Mouse (Mus musculus): ENCODE measurements around the gene Zfp449. TPM values are rescaled to one million over a fixed set of nuclear protein-coding genes. Genes with fewer than 3 reads are reported as not detected.
"Not testable (repeated sequence)": the region's sequence is repeated elsewhere in the genome, so short reads cannot be mapped to it uniquely, and the experiment has no call there.

The Zfp449 gene
- polyA plus RNA-seq, 1 experiment from 2014 or later: 7.2 TPM

DNA sequence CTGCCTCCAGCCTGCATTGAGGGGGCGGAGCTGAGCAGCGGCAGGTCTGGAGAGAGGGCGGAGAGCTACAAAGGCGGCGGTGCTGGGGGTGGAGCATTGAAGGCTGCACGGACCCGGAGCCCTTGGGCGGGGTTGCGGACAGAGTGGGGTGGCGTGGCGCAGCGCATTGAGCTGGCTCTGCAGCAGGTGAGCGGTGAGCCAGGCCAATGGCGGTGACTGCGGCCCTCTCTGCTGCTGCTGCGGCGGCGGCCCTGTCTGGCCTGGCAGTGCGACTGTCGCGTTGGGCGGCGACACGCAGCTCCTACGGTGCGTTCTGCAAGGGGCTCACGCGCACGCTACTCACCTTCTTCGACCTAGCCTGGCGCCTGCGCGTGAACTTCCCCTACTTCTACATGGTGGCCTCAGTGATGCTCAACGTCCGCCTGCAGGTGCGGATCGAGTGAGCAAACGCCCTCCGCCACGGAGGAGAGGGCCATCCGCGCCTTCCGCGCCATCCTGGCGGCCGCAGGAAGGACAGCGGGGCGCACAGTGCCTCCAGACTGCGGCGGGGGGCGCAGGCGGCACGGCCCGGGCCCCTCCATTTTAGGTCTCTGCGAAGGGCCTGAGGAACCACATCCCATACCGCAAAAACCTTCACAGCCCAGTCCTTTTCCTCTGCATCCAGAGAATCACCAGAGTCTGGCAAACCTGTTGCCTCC, 28.4 kb downstream of the Zfp449 start, which contains the start of gene Smim10l2a:
Smim10l2a (plus strand) TSS at position 156 of the 698 bp plus-strand sequence.
- H3K36me3 ChIP-seq (ENCODE audit: control insufficient read depth, insufficient read depth, low read length); H3K9me3 ChIP-seq (ENCODE audit: control insufficient read depth, low read length); H3K27me3 ChIP-seq (ENCODE audit: control insufficient read depth, insufficient read depth, low read depth, low read length); H3K27ac ChIP-seq (ENCODE audit: low read length); H3K4me1 ChIP-seq (replicated peaks; ENCODE audit: control insufficient read depth, insufficient read depth, low read length): not testable (repeated sequence)
- peak within 1 kb of the TSS; percentile 57 for H3K4me2 ChIP-seq (ENCODE audit: low read depth, low read length)
- H3K4me3 ChIP-seq (ENCODE audit: low read length): peak within 1 kb of the TSS; percentile 50
- 11% methylated on average over 51 of the region's 56 CpGs for WGBS
- H3K9ac ChIP-seq (ENCODE audit: low read length): peak within 1 kb of the TSS; percentile 54
- ATAC-seq (ENCODE audit: low read depth): peak; percentile 95

GRCm38 (mm10) chrX:56380852-56381251, 34.7 kb downstream of the Zfp449 start:
- Histone ChIP-seq H3K27me3 (ENCODE audit: control insufficient read depth, insufficient read depth, low read depth, low read length) (no peaks in the 10 kb centered on the region), H3K9ac (ENCODE audit: low read length) (no peak overlapping the region), H3K4me2 (ENCODE audit: low read depth, low read length) (no peak overlapping the region), H3K9me3 (ENCODE audit: control insufficient read depth, low read length) (no peaks in the 10 kb centered on the region), H3K4me1 (replicated peaks; ENCODE audit: control insufficient read depth, insufficient read depth, low read length) (no peaks in the 10 kb centered on the region), H3K36me3 (ENCODE audit: control insufficient read depth, insufficient read depth, low read length) (no peaks in the 10 kb centered on the region), H3K4me3 (ENCODE audit: low read length) (no peak overlapping the region), H3K27ac (ENCODE audit: low read length) (no peak overlapping the region)
- no peak for ATAC-seq (ENCODE audit: low read depth)
- WGBS: 58% methylated on average over 2 of the region's 2 CpGs

DNA sequence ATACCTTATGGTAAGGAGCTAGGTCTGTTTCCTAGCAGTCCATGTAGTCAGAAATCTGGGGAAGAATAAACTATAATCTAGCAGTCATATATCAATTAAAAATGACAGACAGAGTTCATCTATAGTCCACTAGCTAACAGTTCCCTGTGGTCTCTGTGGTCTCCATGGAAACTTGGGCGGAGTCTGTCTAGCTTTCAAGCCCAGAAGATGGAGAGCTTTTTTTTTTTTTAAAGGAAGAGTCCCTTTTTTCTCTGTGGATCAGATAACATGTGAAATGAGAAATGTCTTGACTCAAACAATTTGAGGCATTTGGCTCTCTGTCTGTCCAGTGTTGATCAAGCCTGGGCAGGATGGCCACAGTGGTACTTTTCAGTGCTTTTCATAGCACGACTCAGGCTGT, 37.9 kb downstream of the Zfp449 start:
- 70% methylated on average over 2 of the region's 2 CpGs for WGBS
- no peaks in the 10 kb centered on the region for H3K27me3 ChIP-seq (ENCODE audit: control insufficient read depth, insufficient read depth, low read depth, low read length)
- no peak for ATAC-seq (ENCODE audit: low read depth)
- no peak overlapping the region for H3K4me3 ChIP-seq (ENCODE audit: low read length)
- no peaks in the 10 kb centered on the region for H3K4me1 ChIP-seq (replicated peaks; ENCODE audit: control insufficient read depth, insufficient read depth, low read length)
- H3K9ac ChIP-seq (ENCODE audit: low read length): no peak overlapping the region
- H3K36me3 ChIP-seq (ENCODE audit: control insufficient read depth, insufficient read depth, low read length): no peaks in the 10 kb centered on the region
- no peaks in the 10 kb centered on the region for H3K9me3 ChIP-seq (ENCODE audit: control insufficient read depth, low read length)
- H3K4me2 ChIP-seq (ENCODE audit: low read depth, low read length): no peak overlapping the region
- no peak overlapping the region for H3K27ac ChIP-seq (ENCODE audit: low read length)

GRCm38 (mm10) chrX:56404646-56405045, 58.4 kb downstream of the Zfp449 start:
- H3K36me3 ChIP-seq (ENCODE audit: control insufficient read depth, insufficient read depth, low read length): no peaks in the 10 kb centered on the region
- no peak overlapping the region for H3K4me3 ChIP-seq (ENCODE audit: low read length)
- no peak overlapping the region for H3K27ac ChIP-seq (ENCODE audit: low read length)
- H3K9me3 ChIP-seq (ENCODE audit: control insufficient read depth, low read length): no peaks in the 10 kb centered on the region
- ATAC-seq (ENCODE audit: low read depth): no peak
- no peaks in the 10 kb centered on the region for H3K27me3 ChIP-seq (ENCODE audit: control insufficient read depth, insufficient read depth, low read depth, low read length)
- H3K9ac ChIP-seq (ENCODE audit: low read length): no peak overlapping the region
- H3K4me1 ChIP-seq (replicated peaks; ENCODE audit: control insufficient read depth, insufficient read depth, low read length): no peaks in the 10 kb centered on the region
- H3K4me2 ChIP-seq (ENCODE audit: low read depth, low read length): no peak overlapping the region
- WGBS: 24% methylated on average over 2 of the region's 2 CpGs

- Histone ChIP-seq H3K27ac (ENCODE audit: low read length) (no peak overlapping the region), H3K36me3 (ENCODE audit: control insufficient read depth, insufficient read depth, low read length) (no peaks in the 10 kb centered on the region), H3K4me3 (ENCODE audit: low read length) (no peak overlapping the region), H3K9ac (ENCODE audit: low read length) (no peak overlapping the region), H3K9me3 (ENCODE audit: control insufficient read depth, low read length) (no peaks in the 10 kb centered on the region), H3K4me1 (replicated peaks; ENCODE audit: control insufficient read depth, insufficient read depth, low read length) (no peaks in the 10 kb centered on the region), H3K27me3 (ENCODE audit: control insufficient read depth, insufficient read depth, low read depth, low read length) (no peaks in the 10 kb centered on the region), H3K4me2 (ENCODE audit: low read depth, low read length) (no peak overlapping the region)
- 31% methylated on average over 1 of the region's 1 CpGs for WGBS
- no peak for ATAC-seq (ENCODE audit: low read depth)
These were observed 59.3 kb downstream of the Zfp449 start for GRCm38 (mm10) chrX:56405482-56405881.

GRCm38 (mm10) chrX:56406128-56406527, 59.9 kb downstream of the Zfp449 start:
- Histone ChIP-seq H3K4me3 (ENCODE audit: low read length) (no peak overlapping the region), H3K9ac (ENCODE audit: low read length) (no peak overlapping the region), H3K4me1 (replicated peaks; ENCODE audit: control insufficient read depth, insufficient read depth, low read length) (no peaks in the 10 kb centered on the region), H3K36me3 (ENCODE audit: control insufficient read depth, insufficient read depth, low read length) (no peaks in the 10 kb centered on the region), H3K27ac (ENCODE audit: low read length) (no peak overlapping the region), H3K9me3 (ENCODE audit: control insufficient read depth, low read length) (no peaks in the 10 kb centered on the region), H3K27me3 (ENCODE audit: control insufficient read depth, insufficient read depth, low read depth, low read length) (no peaks in the 10 kb centered on the region), H3K4me2 (ENCODE audit: low read depth, low read length) (no peak overlapping the region)
- 45% methylated on average over 5 of the region's 5 CpGs for WGBS
- ATAC-seq (ENCODE audit: low read depth): no peak

Other genes starting within 250 kb of the Zfp449 start
- gene 3830403N18Rik, start 209.8 kb upstream of the Zfp449 start, polyA plus RNA-seq (2015; fragmentation: Nextera tagmentation; extraction: Ambion mirVana): 0.99 and 1.2 TPM in 2 replicates
- gene Gm773, start 133.5 kb upstream of the Zfp449 start, polyA plus RNA-seq (2015; fragmentation: Nextera tagmentation; extraction: Ambion mirVana): not detected in 2 replicates
- 5.7 and 5.8 TPM in 2 replicates for gene Smim10l2a, start 28.2 kb downstream of the Zfp449 start, polyA plus RNA-seq (2015; fragmentation: Nextera tagmentation; extraction: Ambion mirVana)
- gene Gm2174, start 101.6 kb downstream of the Zfp449 start, polyA plus RNA-seq (2015; fragmentation: Nextera tagmentation; extraction: Ambion mirVana): 1.1 and 3.5 TPM in 2 replicates
- gene Ints6l, start 108.5 kb downstream of the Zfp449 start, polyA plus RNA-seq (2015; fragmentation: Nextera tagmentation; extraction: Ambion mirVana): 29.4 and 31.8 TPM in 2 replicates
- gene Gm10477, start 178.3 kb downstream of the Zfp449 start, polyA plus RNA-seq (2015; fragmentation: Nextera tagmentation; extraction: Ambion mirVana): not detected in 2 replicates
- not detected in 2 replicates for gene Gm648, start 203.2 kb downstream of the Zfp449 start, polyA plus RNA-seq (2015; fragmentation: Nextera tagmentation; extraction: Ambion mirVana)

Data from lung, embryonic 16.5 days (tissue).